Mouse (Mus musculus) liver, embryonic 16.5 days (tissue): ENCODE data around the gene Hgd. TPM values are rescaled to one million over a fixed set of nuclear protein-coding genes. Genes with fewer than 3 reads are reported as not detected.

Source experiments
- ATAC-seq: fragments of 200-750 bp; cut with Nextera tagmentation; 2 replicates; pipeline ENCODE4 v1.8.0; 2017; ENCODE audit warnings: low read depth, mild to moderate bottlenecking, moderate number of reproducible peaks, moderate library complexity
- H3K27ac ChIP-seq: fragments of 300-500 bp; sonication (generic); 2 replicates; pipeline ENCODE4 v1.5.1; 2014; ENCODE audit warnings: mild to moderate bottlenecking, low read length
- H3K27me3 ChIP-seq: fragments of 300-500 bp; sonication (generic); 2 replicates; pipeline ENCODE4 v1.6.1; 2014; ENCODE audit warnings: low read depth, low read length, mixed read lengths; ENCODE audit not compliant: control insufficient read depth, insufficient read depth
- H3K36me3 ChIP-seq: fragments of 300-500 bp; sonication (generic); 2 replicates; pipeline ENCODE4 v1.6.1; 2014; ENCODE audit warnings: mild to moderate bottlenecking; ENCODE audit not compliant: control insufficient read depth, insufficient read depth
- H3K4me1 ChIP-seq: fragments of 300-500 bp; sonication (generic); 2 replicates; pipeline ENCODE4 v1.6.1; 2014; ENCODE audit warnings: low read depth, low read length, mixed read lengths; ENCODE audit not compliant: control insufficient read depth
- H3K4me2 ChIP-seq: fragments of 300-500 bp; sonication (generic); 2 replicates; pipeline ENCODE4 v1.6.1; 2014; ENCODE audit warnings: low read depth, low read length, mixed read lengths
- H3K4me3 ChIP-seq: fragments of 300-500 bp; sonication (generic); 2 replicates; pipeline ENCODE4 v1.5.1; 2014; ENCODE audit warnings: low read depth, mild to moderate bottlenecking, low read length
- H3K9ac ChIP-seq: fragments of 300-500 bp; sonication (generic); 2 replicates; pipeline ENCODE4 v1.6.1; 2014; ENCODE audit warnings: low read depth, low read length
- H3K9me3 ChIP-seq: fragments of 300-500 bp; sonication (generic); replicated peaks from 2 replicates; pipeline ENCODE4 v1.6.1; 2016; ENCODE audit warnings: low read length; ENCODE audit not compliant: control insufficient read depth
- WGBS: fragments of 180-500 bp; shearing (Covaris S2); extraction: QIAGEN DNeasy Blood & Tissue Kit; methylation state at CpG from one replicate; pipeline ENCODE4 v1.1.7; 2014; ENCODE audit not compliant: insufficient replicate concordance; 5-methylcytosine and 5-hydroxymethylcytosine counted together
- polyA plus RNA-seq: library from polyadenylated mRNA; unstranded; fragments of >200 nt; fragmentation: Nextera tagmentation; extraction: Ambion mirVana; gene quantifications from 2 replicates; pipeline ENCODE4 v1.2.1, GENCODE M21; 2015

The Hgd gene
- 47.1 and 55.1 TPM in 2 replicates for polyA plus RNA-seq

- Histone ChIP-seq H3K27ac (peak within 1 kb of the TSS; percentile 74), H3K4me2 (peak within 1 kb of the TSS; percentile 38), H3K36me3 (no peaks in the 10 kb centered on the region), H3K9ac (peak within 1 kb of the TSS; percentile 20; the same call in 1 of the 2 replicates), H3K4me3 (peak within 1 kb of the TSS; percentile 46), H3K9me3 (no peaks in the 10 kb centered on the region), H3K4me1 (no peaks in the 10 kb centered on the region; the same call in 1 of the 2 replicates), H3K27me3 (no peaks in the 10 kb centered on the region)
- peak; percentile 71 for ATAC-seq
- WGBS, result 31% methylated on average over 4 of the region's 4 CpGs
Observed at GRCm38 (mm10) chr16:37579994-37580393, at the start of gene Hgd. Gene Hgd, plus strand, starts transcription at chr16:37580153.

GRCm38 (mm10) chr16:37530170-37530569 lies 49.8 kb upstream of the Hgd start:
- no peaks in the 10 kb centered on the region for H3K9me3 ChIP-seq
- H3K4me3 ChIP-seq, result no peak overlapping the region
- ATAC-seq, result peak; percentile 70
- no peak overlapping the region for H3K4me2 ChIP-seq
- WGBS, result 71% methylated on average over 6 of the region's 6 CpGs
- no peaks in the 10 kb centered on the region for H3K36me3 ChIP-seq
- no peaks in the 10 kb centered on the region for H3K27me3 ChIP-seq
- H3K9ac ChIP-seq, result no peak overlapping the region
- no peak overlapping the region for H3K27ac ChIP-seq
- peaks cover 3% of the 10 kb centered on the region for H3K4me1 ChIP-seq

GRCm38 (mm10) chr16:37532046-37532445 lies 47.9 kb upstream of the Hgd start:
- peaks cover 3% of the 10 kb centered on the region for H3K4me1 ChIP-seq
- no peak overlapping the region for H3K27ac ChIP-seq
- no peak for ATAC-seq
- H3K27me3 ChIP-seq, result no peaks in the 10 kb centered on the region
- H3K4me2 ChIP-seq, result no peak overlapping the region
- no peaks in the 10 kb centered on the region for H3K36me3 ChIP-seq
- no peak overlapping the region for H3K9ac ChIP-seq
- H3K4me3 ChIP-seq, result no peak overlapping the region
- 85% methylated on average over 1 of the region's 1 CpGs for WGBS
- H3K9me3 ChIP-seq, result no peaks in the 10 kb centered on the region

- Histone ChIP-seq H3K27ac (no peak overlapping the region), H3K4me2 (no peak overlapping the region), H3K4me3 (no peak overlapping the region), H3K9ac (no peak overlapping the region), H3K27me3 (no peaks in the 10 kb centered on the region), H3K36me3 (no peaks in the 10 kb centered on the region), H3K4me1 (peaks cover 6% of the 10 kb centered on the region), H3K9me3 (no peaks in the 10 kb centered on the region)
- 33% methylated on average over 8 of the region's 8 CpGs for WGBS
- ATAC-seq, result no peak
Observed at GRCm38 (mm10) chr16:37533369-37534068, 46.4 kb upstream of the Hgd start.

GRCm38 (mm10) chr16:37539240-37539610 lies 40.7 kb upstream of the Hgd start:
- H3K36me3 ChIP-seq, result no peaks in the 10 kb centered on the region
- peak overlapping the region; percentile 75 for H3K27ac ChIP-seq
- under 1% methylated on average over 22 of the region's 22 CpGs for WGBS
- H3K9ac ChIP-seq, result peak overlapping the region; percentile 88
- H3K9me3 ChIP-seq, result no peaks in the 10 kb centered on the region
- H3K4me2 ChIP-seq, result peak overlapping the region; percentile 97
- ATAC-seq, result peak; percentile 12; the same call in 1 of the 2 replicates
- H3K27me3 ChIP-seq, result no peaks in the 10 kb centered on the region
- H3K4me3 ChIP-seq, result peak overlapping the region; percentile 88
- peaks cover 14% of the 10 kb centered on the region for H3K4me1 ChIP-seq

- Histone ChIP-seq H3K27me3 (no peaks in the 10 kb centered on the region), H3K36me3 (no peaks in the 10 kb centered on the region), H3K4me1 (peaks cover 14% of the 10 kb centered on the region), H3K27ac (peak within 1 kb of the TSS; percentile 75), H3K9ac (peak within 1 kb of the TSS; percentile 88), H3K4me2 (peak within 1 kb of the TSS; percentile 97), H3K9me3 (no peaks in the 10 kb centered on the region), H3K4me3 (peak within 1 kb of the TSS; percentile 88)
- ATAC-seq, result peak; percentile 99
- WGBS, result 1% methylated on average over 41 of the region's 41 CpGs
Observed at GRCm38 (mm10) chr16:37539611-37540580, 40.1 kb upstream of the Hgd start, which contains the start of the genes Gtf2e1 and Rabl3. Gene Gtf2e1, minus strand, starts transcription at chr16:37539789. Gene Rabl3, plus strand, starts transcription at chr16:37539885.

- Histone ChIP-seq H3K4me1 (peaks cover 14% of the 10 kb centered on the region), H3K27ac (no peak overlapping the region), H3K9ac (no peak overlapping the region; the same call in 1 of the 2 replicates), H3K36me3 (0 out of 2 replicates have a peak, but pooled peaks cover 2% of the 10 kb centered on the region), H3K27me3 (no peaks in the 10 kb centered on the region), H3K4me2 (peak overlapping the region; percentile 51), H3K9me3 (no peaks in the 10 kb centered on the region), H3K4me3 (peak overlapping the region; percentile 88; the same call in 1 of the 2 replicates)
- WGBS, result 77% methylated on average over 6 of the region's 6 CpGs
- no peak for ATAC-seq
Observed at GRCm38 (mm10) chr16:37540776-37541175, 39.2 kb upstream of the Hgd start.

- Histone ChIP-seq H3K27ac (no peak overlapping the region), H3K9me3 (no peaks in the 10 kb centered on the region), H3K36me3 (0 out of 2 replicates have a peak, but pooled peaks cover 2% of the 10 kb centered on the region), H3K4me1 (no peaks in the 10 kb centered on the region), H3K4me3 (no peak overlapping the region), H3K4me2 (no peak overlapping the region), H3K27me3 (no peaks in the 10 kb centered on the region), H3K9ac (no peak overlapping the region)
- 77% methylated on average over 5 of the region's 5 CpGs for WGBS
- ATAC-seq, result no peak
Observed at GRCm38 (mm10) chr16:37546312-37546711, 33.6 kb upstream of the Hgd start.
